Mouse (Mus musculus) neutrophil, adult 59 days (primary cell): ENCODE measurements around the gene Kif19a. TPM values are rescaled to one million over a fixed set of nuclear protein-coding genes. Genes with fewer than 3 reads are reported as not detected.

Experiments
- total RNA-seq, 2 experiments: library from RNA; stranded (reverse); gene quantifications; 1 replicate in 1 of 2; 2 replicates in 1 of 2; pipeline ENCODE4 v1.2.4; 2023

The Kif19a gene
- under 1 TPM; 0.49 to 0.67 TPM for total RNA-seq

GRCm38 (mm10) chr11:114764820-114765818, at the start of gene Kif19a:
Kif19a (plus strand) TSS chr11:114765388.

GRCm38 (mm10) chr11:114726965-114727825, 38.0 kb upstream of the Kif19a start, which contains the start of gene Dnaic2:
Dnaic2 (plus strand) TSS chr11:114727408.

GRCm38 (mm10) chr11:114795848-114796322, 30.7 kb downstream of the Kif19a start, which contains the start of gene Btbd17:
Btbd17 (minus strand) TSS chr11:114795945.

GRCm38 (mm10) chr11:114798624-114799023, 33.4 kb downstream of the Kif19a start, which contains the start of gene Gpr142:
Gpr142 (plus strand) TSS chr11:114798924.

Other genes starting within 250 kb of the Kif19a start
- gene Rpl38, start 96.9 kb upstream of the Kif19a start, total RNA-seq, result 100 to 1,000 TPM; 584 to 704 TPM
- gene Ttyh2, start 90.0 kb upstream of the Kif19a start, total RNA-seq, result 1 to 10 TPM; 1.2 TPM
- gene Dnaic2, start 38.0 kb upstream of the Kif19a start, total RNA-seq, result not detected
- not detected for gene Btbd17, start 30.6 kb downstream of the Kif19a start, total RNA-seq
- not detected for gene Gpr142, start 33.5 kb downstream of the Kif19a start, total RNA-seq
- gene Gprc5c, start 85.8 kb downstream of the Kif19a start, total RNA-seq, result 1 to 10 TPM; 1.6 to 2.2 TPM
- gene Cd300a, start 124.7 kb downstream of the Kif19a start, total RNA-seq, result 10 to 100 TPM; 57.0 to 71.4 TPM
- 100 to 1,000 TPM; 129 to 147 TPM for gene Cd300lb, start 169.0 kb downstream of the Kif19a start, total RNA-seq
- gene Cd300c, start 203.8 kb downstream of the Kif19a start, total RNA-seq, result 1 to 10 TPM; 1.0 to 1.2 TPM
- 10 to 100 TPM; 86.6 to 92.0 TPM for gene Cd300ld, start 224.5 kb downstream of the Kif19a start, total RNA-seq
- 10 to 100 TPM; 58.3 to 72.4 TPM for gene Cd300c2, start 236.5 kb downstream of the Kif19a start, total RNA-seq